Comparison of ENCODE assay signal across 12 mouse cellular contexts in the genomic region with DNA sequence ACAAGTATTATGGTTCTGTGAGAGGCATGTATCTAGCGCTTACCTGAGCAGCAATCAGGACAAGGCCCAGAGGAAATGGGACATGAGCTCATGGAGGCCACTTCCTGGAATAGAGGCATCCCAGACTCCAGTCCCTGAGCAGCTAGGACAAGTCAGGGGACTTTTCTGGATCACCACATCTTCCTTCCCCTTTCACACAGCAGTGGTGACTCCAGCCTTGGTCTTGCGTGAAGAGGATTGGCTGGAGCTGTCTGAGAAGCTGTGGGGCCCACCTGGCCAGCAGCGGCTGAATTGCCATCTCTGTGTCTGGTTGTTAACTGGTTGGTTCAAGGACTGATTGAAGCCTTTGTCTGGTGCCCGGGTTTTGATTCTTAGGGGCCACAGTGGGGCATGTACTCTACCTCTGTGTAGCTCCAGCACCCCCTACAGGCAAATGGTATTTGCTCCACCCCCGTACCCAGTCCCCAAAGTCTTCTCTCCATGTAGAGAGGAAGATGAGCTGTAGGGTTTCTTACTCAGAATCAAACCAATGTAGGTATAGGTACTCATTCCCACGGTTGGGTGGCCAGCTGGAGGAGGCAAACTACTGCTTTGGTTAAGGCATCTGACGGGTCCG. TPM values are rescaled to one million over a fixed set of nuclear protein-coding genes. Genes with fewer than 3 reads are reported as not detected.
DNase-seq lines count a peak whose midpoint lies in the region; ATAC-seq and TF ChIP-seq lines count a peak whose summit lies in the region.
"Had no signal": no experiment of that assay in that cellular context is flagged by ENCODE, and none has a peak within 500 bp of the region (broad histone marks: within the 10 kb centered on the region; RNA-seq: fewer than 3 reads in every experiment).

No protein-coding gene starts in this region.

- TF ChIP-seq CTCF in liver, adult 2 months (IDR thresholded peaks at IDR 0.05; ENCODE audit: low read depth, low read length) = peak; percentile 36

- no peak for DNase-seq in liver, adult 2 months (ENCODE audit: extremely low read depth, low read depth, low spot score)
- DNase-seq in liver, embryonic 11.5 days (ENCODE audit: low spot score) = no peak
- DNase-seq in adrenal gland, postnatal 14 days = peak; percentile 68
- DNase-seq in lung, postnatal 36 days = peak; percentile 30
- peak; percentile 70 for DNase-seq in thymus, postnatal 25 days
- no peak for DNase-seq in limb, embryonic 10.5 days (ENCODE audit: low spot score)
- no peak for DNase-seq in cerebellum, adult 9-11 months
- no peak for DNase-seq in left cerebral cortex, postnatal 36 days (ENCODE audit: low spot score in 2 of 2)
- DNase-seq: right cerebral cortex, postnatal 14 days had no signal

- H3K36me3 ChIP-seq in liver, adult 2 months (ENCODE audit: control insufficient read depth, insufficient read depth, low read length) = no peaks in the 10 kb centered on the region
- no peaks in the 10 kb centered on the region for H3K36me3 ChIP-seq in liver, embryonic 11.5 days (ENCODE audit: control insufficient read depth, insufficient read depth, low read length)
- no peaks in the 10 kb centered on the region for H3K36me3 ChIP-seq in limb, embryonic 10.5 days

- no peak overlapping the region for H3K4me2 ChIP-seq in liver, embryonic 11.5 days

- H3K79me2 ChIP-seq in liver, adult 2 months (ENCODE audit: control insufficient read depth, insufficient read depth, low read length) = no peaks in the 10 kb centered on the region

- H3K27me3 ChIP-seq in liver, adult 2 months (ENCODE audit: control insufficient read depth, insufficient read depth, low read length) = no peaks in the 10 kb centered on the region
- no peaks in the 10 kb centered on the region for H3K27me3 ChIP-seq in liver, embryonic 11.5 days (replicated peaks; ENCODE audit: control insufficient read depth, insufficient read depth, low read length)
- no peaks in the 10 kb centered on the region for H3K27me3 ChIP-seq in limb, embryonic 10.5 days (ENCODE audit: low read depth, poor library complexity, severe bottlenecking)
- H3K27me3 ChIP-seq: Patski had no signal

- no peak for TF ChIP-seq POLR2A in liver, adult 2 months (IDR thresholded peaks at IDR 0.05; ENCODE audit: extremely low read depth, insufficient read depth, low read length)

- H3K27ac ChIP-seq in liver, adult 2 months (replicated peaks; ENCODE audit: insufficient read depth, low read depth, low read length) = no peak overlapping the region
- H3K27ac ChIP-seq in liver, embryonic 11.5 days (ENCODE audit: low read depth, low read length) = no peak overlapping the region
- H3K27ac ChIP-seq in limb, embryonic 10.5 days = no peak overlapping the region

- intact Hi-C loops in left cerebral cortex, postnatal 36 days (cut with DNase I) = loop anchor here (5.0 kb wide), 1 partner anchor 171 kb away; no protein-coding TSS in a partner anchor

- H3K9me3 ChIP-seq in liver, embryonic 11.5 days (ENCODE audit: control insufficient read depth, low read length) = no peaks in the 10 kb centered on the region
- H3K9me3 ChIP-seq in limb, embryonic 10.5 days (replicated peaks) = no peaks in the 10 kb centered on the region

- no peak overlapping the region for H3K9ac ChIP-seq in liver, adult 2 months (ENCODE audit: low read depth, low read length)
- H3K9ac ChIP-seq in liver, embryonic 11.5 days (ENCODE audit: low read depth, low read length) = no peak overlapping the region

- H3K4me1 ChIP-seq in liver, adult 2 months (ENCODE audit: control insufficient read depth, insufficient read depth, low read length) = no peaks in the 10 kb centered on the region
- no peaks in the 10 kb centered on the region for H3K4me1 ChIP-seq in liver, embryonic 11.5 days (replicated peaks; ENCODE audit: control insufficient read depth, insufficient read depth, low read length)
- H3K4me1 ChIP-seq in limb, embryonic 10.5 days = peaks cover 26% of the 10 kb centered on the region

- 76% methylated on average over 8 of the region's 8 CpGs for WGBS in liver, adult 2 months
- 74% methylated on average over 8 of the region's 8 CpGs for WGBS in liver, embryonic 11.5 days
- 79% methylated on average over 8 of the region's 8 CpGs for WGBS in limb, embryonic 10.5 days

- H3K4me3 ChIP-seq in liver, adult 2 months (ENCODE audit: insufficient read depth, low read depth, low read length) = no peak overlapping the region
- no peak overlapping the region for H3K4me3 ChIP-seq in liver, embryonic 11.5 days (ENCODE audit: low read depth, low read length)
- H3K4me3 ChIP-seq in limb, embryonic 10.5 days = no peak overlapping the region

- no peak; the same call in 1 of the 2 replicates for ATAC-seq in liver, embryonic 11.5 days (replicated peaks; ENCODE audit: low FRiP score)
- ATAC-seq: Patski had no signal

RNA-seq across cellular contexts. Expression of a gene that starts 15.0 kb away (rescaled TPM):
- 0.09 and 0.13 TPM in 2 replicates for total RNA-seq in liver, adult 2 months (2014; rRNA removed)
- 0.04 and 0.06 TPM in 2 replicates for polyA plus RNA-seq in liver, adult 2 months (2012; rRNA removed)
- polyA plus RNA-seq in liver, embryonic 11.5 days (2014; fragmentation: Nextera tagmentation; extraction: Ambion mirVana) = 0.01 TPM in 1 of 2 replicates, not detected in the other
- total RNA-seq in adrenal gland, postnatal 14 days (2021) = 0.19 and 2.0 TPM in 2 replicates
- not detected in 2 replicates for polyA plus RNA-seq in limb, embryonic 10.5 days (2016; fragmentation: Nextera tagmentation; extraction: Ambion mirVana)
- total RNA-seq in left cerebral cortex, postnatal 36 days (2021) = 10 to 100 TPM; 14.2 to 20.2 TPM
- polyA plus RNA-seq: embryonic facial prominence, embryonic 14.5 days; hindbrain, embryonic 11.5 days; Patski had no signal

Comparison
In these comparisons a context has a peak if more than half of its experiments do, and no peak if none do; other contexts are left out.
1. DNase-seq: peak in adrenal gland, postnatal 14 days (single experiment), lung, postnatal 36 days (single experiment) and thymus, postnatal 25 days (single experiment); none in liver, adult 2 months (single experiment), liver, embryonic 11.5 days (single experiment), limb, embryonic 10.5 days (single experiment), cerebellum, adult 9-11 months (single experiment) and left cerebral cortex, postnatal 36 days (0 of 2).